ENCODE assay signal across 8 mouse cellular contexts in the genomic region with DNA sequence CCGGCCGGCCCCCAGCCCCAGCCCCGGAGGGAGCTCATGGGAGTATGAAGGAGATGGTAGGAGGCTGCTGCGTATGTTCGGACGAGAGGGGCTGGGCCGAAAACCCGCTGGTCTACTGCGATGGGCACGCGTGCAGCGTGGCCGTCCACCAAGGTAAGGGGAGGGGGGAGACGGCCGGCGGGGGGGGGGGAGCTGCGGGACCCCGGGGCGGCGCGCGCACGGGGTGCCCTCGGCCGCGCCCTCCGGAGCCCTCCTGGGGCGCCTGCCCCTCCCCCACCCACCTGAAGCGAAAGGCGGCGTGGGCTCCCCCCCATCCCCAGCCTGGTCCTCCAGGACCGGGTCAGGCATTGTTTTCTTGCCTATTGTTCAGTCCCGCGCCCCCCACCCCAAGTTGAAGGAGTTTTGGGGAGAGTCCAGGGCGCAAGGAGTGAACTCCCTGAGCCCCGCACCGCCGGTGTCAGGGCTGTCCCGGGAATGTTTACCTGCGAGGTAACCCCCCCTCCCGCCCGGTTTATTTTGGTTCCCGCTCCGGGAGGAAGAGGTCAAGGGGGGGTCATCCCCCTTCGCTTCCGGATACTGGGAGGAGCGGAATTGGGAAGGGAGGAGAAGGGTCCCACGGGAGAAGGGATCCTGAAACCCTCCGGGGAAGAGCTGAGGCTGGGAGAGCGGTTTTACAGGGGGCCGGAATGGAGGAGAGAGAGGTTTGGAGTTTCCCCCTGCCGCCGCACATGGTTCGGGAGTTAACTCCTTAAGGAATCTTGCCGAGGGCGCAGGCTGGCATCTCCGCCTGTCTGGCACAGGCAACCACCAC. TPM values are rescaled to one million over a fixed set of nuclear protein-coding genes. Genes with fewer than 3 reads are reported as not detected.
A peak's percentile ranks its signal among the peaks of the same experiment; 100 is the strongest.
DNase-seq lines count a peak whose midpoint lies in the region; ATAC-seq and TF ChIP-seq lines count a peak whose summit lies in the region.

No protein-coding gene starts in this region.

- 1% methylated on average over 35 of the region's 57 CpGs for WGBS in heart, postnatal 0 days
- 0% methylated on average over 24 of the region's 57 CpGs for WGBS in midbrain, embryonic 15.5 days

- no peak for TF ChIP-seq EP300 in heart, postnatal 0 days (IDR thresholded peaks at IDR 0.05; ENCODE audit: low read depth)

- no peaks in the 10 kb centered on the region for H3K9me3 ChIP-seq in heart, postnatal 0 days (replicated peaks; ENCODE audit: control insufficient read depth, low read length)
- H3K9me3 ChIP-seq in midbrain, embryonic 15.5 days: no peaks in the 10 kb centered on the region

- H3K27me3 ChIP-seq in heart, postnatal 0 days (ENCODE audit: control insufficient read depth, insufficient read depth, low read length): no peaks in the 10 kb centered on the region
- H3K27me3 ChIP-seq in midbrain, embryonic 15.5 days (replicated peaks): peaks cover 17% of the 10 kb centered on the region

- peak overlapping the region; percentile 84 for H3K27ac ChIP-seq in heart, postnatal 0 days (ENCODE audit: low read depth)
- peak overlapping the region; percentile 85 for H3K27ac ChIP-seq in midbrain, embryonic 15.5 days

- no peak for TF ChIP-seq CTCF in heart, postnatal 0 days (IDR thresholded peaks at IDR 0.05; ENCODE audit: low read depth)

- 0 out of 2 replicates have a peak, but pooled peaks have one; percentile 14 for ATAC-seq in heart, postnatal 0 days (ENCODE audit: insufficient read depth, low read depth)
- ATAC-seq in midbrain, embryonic 15.5 days (replicated peaks): peak; percentile 59
- no peak for ATAC-seq in megakaryocyte progenitor cell, adult 5-6 weeks (replicated peaks; ENCODE audit: poor library complexity)

- peak overlapping the region; percentile 89 for H3K9ac ChIP-seq in heart, postnatal 0 days (replicated peaks; ENCODE audit: low read depth, low read length)
- H3K9ac ChIP-seq in midbrain, embryonic 15.5 days: peak overlapping the region; percentile 80

- DNase-seq in urinary bladder, postnatal 36 days (ENCODE audit: low spot score in 2 of 2): peak; percentile 35 to 36
- no peak for DNase-seq in urinary bladder, postnatal 25 days (ENCODE audit: low spot score)
- peak; percentile 71 for DNase-seq in embryo, embryonic 9.5 days (ENCODE audit: extremely low spot score)
- DNase-seq in heart, postnatal 0 days (ENCODE audit: low spot score): no peak
- peak; percentile 65 to 78 for DNase-seq in kidney, postnatal 36 days
- DNase-seq in frontal cortex, postnatal 10 days (ENCODE audit: low spot score in 2 of 2): no peak

- peak overlapping the region; percentile 84 for H3K4me2 ChIP-seq in heart, postnatal 0 days (ENCODE audit: low read depth, low read length)
- peak overlapping the region; percentile 85 for H3K4me2 ChIP-seq in midbrain, embryonic 15.5 days

- peak overlapping the region; percentile 92 for H3K4me3 ChIP-seq in heart, postnatal 0 days (ENCODE audit: low read depth, low read length)
- peak overlapping the region; percentile 91 for H3K4me3 ChIP-seq in midbrain, embryonic 15.5 days

- H3K36me3 ChIP-seq in heart, postnatal 0 days (replicated peaks; ENCODE audit: control insufficient read depth, insufficient read depth, low read length): peaks cover 24% of the 10 kb centered on the region
- 0 out of 2 replicates have a peak, but pooled peaks cover 5% of the 10 kb centered on the region for H3K36me3 ChIP-seq in midbrain, embryonic 15.5 days (replicated peaks)

- H3K4me1 ChIP-seq in heart, postnatal 0 days (ENCODE audit: control insufficient read depth, insufficient read depth): peaks cover 22% of the 10 kb centered on the region
- H3K4me1 ChIP-seq in midbrain, embryonic 15.5 days: peaks cover 56% of the 10 kb centered on the region

RNA-seq across cellular contexts. Expression of a gene that starts 0.5 kb away (rescaled TPM):
- total RNA-seq in heart, postnatal 0 days (2014; rRNA removed; ENCODE audit: low replicate concordance): 45.2 and 46.1 TPM in 2 replicates
- polyA plus RNA-seq in heart, postnatal 0 days (2015; fragmentation: Nextera tagmentation; extraction: Ambion mirVana): 1.6 and 1.7 TPM in 2 replicates
- polyA plus RNA-seq in midbrain, embryonic 15.5 days (2015; fragmentation: Nextera tagmentation; extraction: Ambion mirVana): 3.9 and 4.4 TPM in 2 replicates
- total RNA-seq in megakaryocyte progenitor cell, adult 5-6 weeks (2015): 3.3 and 4.5 TPM in 2 replicates
- total RNA-seq in megakaryocyte progenitor cell, adult 5-6 weeks (2017): 5.8 and 7.2 TPM in 2 replicates

RNA-seq across cellular contexts. Expression of a gene that starts 21.9 kb away (rescaled TPM):
- 46.1 and 50.8 TPM in 2 replicates for total RNA-seq in heart, postnatal 0 days (2014; rRNA removed; ENCODE audit: low replicate concordance)
- polyA plus RNA-seq in heart, postnatal 0 days (2015; fragmentation: Nextera tagmentation; extraction: Ambion mirVana): 125 and 135 TPM in 2 replicates
- polyA plus RNA-seq in midbrain, embryonic 15.5 days (2015; fragmentation: Nextera tagmentation; extraction: Ambion mirVana): 21.6 and 26.4 TPM in 2 replicates
- 17.4 and 24.9 TPM in 2 replicates for total RNA-seq in megakaryocyte progenitor cell, adult 5-6 weeks (2015)
- 3.5 and 5.4 TPM in 2 replicates for total RNA-seq in megakaryocyte progenitor cell, adult 5-6 weeks (2017)

RNA-seq across cellular contexts. Expression of a gene that starts 34.2 kb away (rescaled TPM):
- total RNA-seq in heart, postnatal 0 days (2014; rRNA removed; ENCODE audit: low replicate concordance): 3.6 and 6.0 TPM in 2 replicates
- polyA plus RNA-seq in heart, postnatal 0 days (2015; fragmentation: Nextera tagmentation; extraction: Ambion mirVana): 0.15 and 0.32 TPM in 2 replicates
- polyA plus RNA-seq in midbrain, embryonic 15.5 days (2015; fragmentation: Nextera tagmentation; extraction: Ambion mirVana): 1.9 and 2.5 TPM in 2 replicates
- 3.4 and 4.0 TPM in 2 replicates for total RNA-seq in megakaryocyte progenitor cell, adult 5-6 weeks (2015)
- total RNA-seq in megakaryocyte progenitor cell, adult 5-6 weeks (2017): 0.62 and 0.91 TPM in 2 replicates

RNA-seq across cellular contexts. Expression of a gene that starts 36.6 kb away (rescaled TPM):
- total RNA-seq in heart, postnatal 0 days (2014; rRNA removed; ENCODE audit: low replicate concordance): 1.1 and 3.6 TPM in 2 replicates
- polyA plus RNA-seq in heart, postnatal 0 days (2015; fragmentation: Nextera tagmentation; extraction: Ambion mirVana): 6.0 and 7.1 TPM in 2 replicates
- 23.1 TPM in 2 replicates for polyA plus RNA-seq in midbrain, embryonic 15.5 days (2015; fragmentation: Nextera tagmentation; extraction: Ambion mirVana)
- total RNA-seq in megakaryocyte progenitor cell, adult 5-6 weeks (2015): 3.9 and 4.6 TPM in 2 replicates
- 1.2 and 1.5 TPM in 2 replicates for total RNA-seq in megakaryocyte progenitor cell, adult 5-6 weeks (2017)

RNA-seq across cellular contexts. Expression of a gene that starts 39.5 kb away (rescaled TPM):
- 486 and 592 TPM in 2 replicates for total RNA-seq in heart, postnatal 0 days (2014; rRNA removed; ENCODE audit: low replicate concordance)
- 495 and 503 TPM in 2 replicates for polyA plus RNA-seq in heart, postnatal 0 days (2015; fragmentation: Nextera tagmentation; extraction: Ambion mirVana)
- 421 and 431 TPM in 2 replicates for polyA plus RNA-seq in midbrain, embryonic 15.5 days (2015; fragmentation: Nextera tagmentation; extraction: Ambion mirVana)
- 114 and 126 TPM in 2 replicates for total RNA-seq in megakaryocyte progenitor cell, adult 5-6 weeks (2015)
- total RNA-seq in megakaryocyte progenitor cell, adult 5-6 weeks (2017): 158 and 185 TPM in 2 replicates

Comparison
In these comparisons a context has a peak if more than half of its experiments do, and no peak if none do; other contexts are left out.
1. DNase-seq: peak in urinary bladder, postnatal 36 days (2 of 2), embryo, embryonic 9.5 days (single experiment) and kidney, postnatal 36 days (2 of 2); none in urinary bladder, postnatal 25 days (single experiment), heart, postnatal 0 days (single experiment) and frontal cortex, postnatal 10 days (0 of 2).